Mouse (Mus musculus) kidney, adult 2 months (tissue): Measurements from ENCODE around the gene Scrg1.
A peak's percentile ranks its signal among the peaks of the same experiment; 100 is the strongest.

Experiments used
- CTCF ChIP-seq: fragments of 200-500 bp; conservative IDR thresholded peaks from 2 replicates; pipeline ENCODE4 v1.5.1; 2011; ENCODE audit warnings: low read depth, mild to moderate bottlenecking, control low read depth, low read length, moderate library complexity, mixed read lengths; ENCODE audit not compliant: insufficient read depth, insufficient read length
- POLR2A ChIP-seq: fragments of 200-500 bp; IDR thresholded peaks from one replicate; pipeline ENCODE4 v1.6.1; 2011; ENCODE audit warnings: low read depth, low read length, control low read depth

- TF ChIP-seq POLR2A: peak; percentile 74
- 0 out of 2 replicates have a peak, but pooled peaks have one; percentile 0 for TF ChIP-seq CTCF
Measured at GRCm38 (mm10) chr8:57487441-57488155, 31.9 kb downstream of the Scrg1 start, which contains the start of gene Sap30.
